Mouse (Mus musculus) ES-Bruce4 (cell line): ENCODE results near the gene Bscl2.

Source experiments
- CTCF ChIP-seq: IDR thresholded peaks from one replicate; pipeline ENCODE4 v1.8.1; 2011; ENCODE audit warnings: low read depth, low read length
- EP300 ChIP-seq: IDR thresholded peaks from 2 replicates; pipeline ENCODE4 v1.6.1; 2011; ENCODE audit warnings: low read depth, low read length; ENCODE audit not compliant: insufficient read depth
- POLR2A ChIP-seq: IDR thresholded peaks from one replicate; pipeline ENCODE4 v1.8.1; 2011; ENCODE audit warnings: low read length; ENCODE audit not compliant: insufficient read depth

GRCm38 (mm10) chr19:8888511-8889385 lies 51.5 kb downstream of the Bscl2 start, which contains the start of the genes 1810009A15Rik and Gm49416:
- TF ChIP-seq CTCF (no peak), POLR2A (peak; percentile 91), EP300 (no peak)
